Mouse (Mus musculus): ENCODE data around the gene Mthfd1. TPM values are rescaled to one million over a fixed set of nuclear protein-coding genes. Genes with fewer than 3 reads are reported as not detected.

The Mthfd1 gene
- total RNA-seq, 1 experiment, result 182 TPM

DNA sequence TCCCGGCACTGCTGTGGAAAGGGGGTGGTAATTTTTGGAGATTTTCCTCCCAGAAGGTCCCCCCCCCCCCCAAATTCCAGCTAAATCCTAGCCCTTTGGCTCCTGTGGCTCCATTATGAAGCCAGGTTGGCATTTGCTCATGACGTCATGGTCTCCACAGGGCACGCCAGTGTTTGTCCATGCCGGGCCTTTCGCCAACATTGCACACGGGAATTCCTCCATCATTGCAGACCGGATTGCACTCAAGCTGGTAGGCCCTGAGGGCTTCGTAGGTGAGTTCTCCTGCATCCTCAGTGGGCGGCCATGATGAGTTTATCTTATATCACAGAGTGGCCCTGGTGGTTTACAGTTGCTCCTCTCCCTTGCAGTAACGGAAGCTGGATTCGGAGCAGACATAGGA lies 48.4 kb downstream of the Mthfd1 start:
- Histone ChIP-seq H3K27ac (ENCODE audit: insufficient read depth, low read depth, low read length, poor library complexity, severe bottlenecking) (no peak overlapping the region), H3K36me3 (ENCODE audit: control insufficient read depth, insufficient read depth, low read length, poor library complexity, severe bottlenecking) (peaks cover 52% of the 10 kb centered on the region), H3K9ac (ENCODE audit: insufficient read depth, low read depth, low read length, poor library complexity, severe bottlenecking) (no peak overlapping the region), H3K9me3 (ENCODE audit: control insufficient read depth, insufficient read depth, low read depth, low read length) (no peaks in the 10 kb centered on the region), H3K4me3 (ENCODE audit: insufficient read depth in 1 of 2, low read depth in 1 of 2, low read length in 2 of 2, poor library complexity in 1 of 2, severe bottlenecking in 1 of 2) (no peak overlapping the region), H3K4me1 (ENCODE audit: control insufficient read depth in 2 of 2, insufficient read depth in 2 of 2, low read length in 2 of 2, poor library complexity in 1 of 2) (peaks cover 0 to 10% of the 10 kb centered on the region in 2 experiments; a peak in 1 of 4 replicates)
- in situ Hi-C loops (cut with MboI; ENCODE audit: low sequenced_read_pairs in 2 of 2, unreplicated experiment in 2 of 2), result no loop called here
- TF ChIP-seq ZC3H11A (IDR thresholded peaks at IDR 0.05; ENCODE audit: borderline replicate concordance, low read depth, low read length), result no peak
- TF ChIP-seq HCFC1 (IDR thresholded peaks at IDR 0.05; ENCODE audit: borderline replicate concordance, insufficient read depth, low read length), result no peak
- TF ChIP-seq CHD2 (IDR thresholded peaks at IDR 0.05; ENCODE audit: low read depth, low read length), result no peak
- no peak for TF ChIP-seq MAFK (IDR thresholded peaks at IDR 0.05; ENCODE audit: insufficient read depth, low read depth, low read length)
- no peak for TF ChIP-seq ZNF384 (IDR thresholded peaks at IDR 0.05; ENCODE audit: low read depth, low read length)
- no peak for DNase-seq (ENCODE audit: low read depth, low spot score)

DNA sequence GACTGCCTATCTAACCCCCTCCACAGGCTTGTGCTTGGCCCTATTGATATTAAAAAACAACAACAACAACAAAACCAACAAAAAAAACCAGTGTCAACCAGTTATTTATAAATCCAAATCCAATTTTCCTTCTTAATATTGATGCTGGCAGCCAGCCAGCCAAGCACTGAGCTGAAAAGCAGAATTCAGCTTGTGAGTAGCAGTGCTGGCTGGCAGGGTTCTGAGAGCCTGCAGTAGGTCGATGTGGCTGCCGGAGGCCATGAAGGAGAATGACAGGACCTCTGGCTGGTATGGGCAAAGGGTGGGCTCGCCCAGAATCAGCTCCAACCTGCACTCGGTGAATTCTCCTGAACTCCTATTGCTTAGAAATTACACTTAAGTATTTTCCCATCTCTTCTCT lies 49.1 kb downstream of the Mthfd1 start:
- no peak overlapping the region for H3K4me3 ChIP-seq (ENCODE audit: insufficient read depth in 1 of 2, low read depth in 1 of 2, low read length in 2 of 2, poor library complexity in 1 of 2, severe bottlenecking in 1 of 2)
- no peak for DNase-seq (ENCODE audit: low read depth, low spot score)
- peaks cover 0 to 10% of the 10 kb centered on the region in 2 experiments; a peak in 1 of 4 replicates for H3K4me1 ChIP-seq (ENCODE audit: control insufficient read depth in 2 of 2, insufficient read depth in 2 of 2, low read length in 2 of 2, poor library complexity in 1 of 2)
- H3K9me3 ChIP-seq (ENCODE audit: control insufficient read depth, insufficient read depth, low read depth, low read length), result no peaks in the 10 kb centered on the region
- H3K27ac ChIP-seq (ENCODE audit: insufficient read depth, low read depth, low read length, poor library complexity, severe bottlenecking), result no peak overlapping the region
- H3K9ac ChIP-seq (ENCODE audit: insufficient read depth, low read depth, low read length, poor library complexity, severe bottlenecking), result no peak overlapping the region
- H3K36me3 ChIP-seq (ENCODE audit: control insufficient read depth, insufficient read depth, low read length, poor library complexity, severe bottlenecking), result peaks cover 49% of the 10 kb centered on the region
- TF ChIP-seq ZNF384 (IDR thresholded peaks at IDR 0.05; ENCODE audit: low read depth, low read length), result no peak
- TF ChIP-seq ZC3H11A (IDR thresholded peaks at IDR 0.05; ENCODE audit: borderline replicate concordance, low read depth, low read length), result no peak
- TF ChIP-seq CHD2 (IDR thresholded peaks at IDR 0.05; ENCODE audit: low read depth, low read length), result no peak
- no peak for TF ChIP-seq HCFC1 (IDR thresholded peaks at IDR 0.05; ENCODE audit: borderline replicate concordance, insufficient read depth, low read length)
- no peak for TF ChIP-seq MAFK (IDR thresholded peaks at IDR 0.05; ENCODE audit: insufficient read depth, low read depth, low read length)
- in situ Hi-C loops (cut with MboI; ENCODE audit: low sequenced_read_pairs in 2 of 2, unreplicated experiment in 2 of 2), result no loop called here

DNA sequence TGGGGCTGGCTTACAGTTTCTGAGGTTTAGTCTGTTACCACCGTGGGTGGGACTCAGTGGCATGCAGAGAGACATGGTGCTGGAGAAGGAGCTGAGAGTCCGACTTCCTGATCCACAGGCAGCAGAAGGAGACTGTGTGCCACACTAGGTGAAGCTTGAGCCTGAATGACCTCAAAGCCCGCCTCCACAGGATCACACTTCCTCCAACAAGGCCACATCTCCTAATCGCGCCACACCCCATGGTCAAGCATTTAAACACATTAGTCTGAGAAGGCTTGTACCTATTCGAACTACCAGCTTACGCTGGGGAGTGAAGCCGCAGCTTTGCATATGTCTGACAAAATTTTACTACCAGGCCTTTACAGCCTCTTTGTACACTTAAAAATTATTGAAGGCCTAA lies 50.0 kb downstream of the Mthfd1 start:
- Histone ChIP-seq H3K4me3 (ENCODE audit: insufficient read depth in 1 of 2, low read depth in 1 of 2, low read length in 2 of 2, poor library complexity in 1 of 2, severe bottlenecking in 1 of 2) (no peak overlapping the region), H3K9ac (ENCODE audit: insufficient read depth, low read depth, low read length, poor library complexity, severe bottlenecking) (no peak overlapping the region), H3K36me3 (ENCODE audit: control insufficient read depth, insufficient read depth, low read length, poor library complexity, severe bottlenecking) (peaks cover 49% of the 10 kb centered on the region), H3K27ac (ENCODE audit: insufficient read depth, low read depth, low read length, poor library complexity, severe bottlenecking) (no peak overlapping the region), H3K4me1 (ENCODE audit: control insufficient read depth in 2 of 2, insufficient read depth in 2 of 2, low read length in 2 of 2, poor library complexity in 1 of 2) (peaks cover 0 to 10% of the 10 kb centered on the region in 2 experiments; a peak in 1 of 4 replicates), H3K9me3 (ENCODE audit: control insufficient read depth, insufficient read depth, low read depth, low read length) (no peaks in the 10 kb centered on the region)
- no peak for TF ChIP-seq ZNF384 (IDR thresholded peaks at IDR 0.05; ENCODE audit: low read depth, low read length)
- TF ChIP-seq MAFK (IDR thresholded peaks at IDR 0.05; ENCODE audit: insufficient read depth, low read depth, low read length), result no peak
- no peak for TF ChIP-seq CHD2 (IDR thresholded peaks at IDR 0.05; ENCODE audit: low read depth, low read length)
- no peak for TF ChIP-seq HCFC1 (IDR thresholded peaks at IDR 0.05; ENCODE audit: borderline replicate concordance, insufficient read depth, low read length)
- TF ChIP-seq ZC3H11A (IDR thresholded peaks at IDR 0.05; ENCODE audit: borderline replicate concordance, low read depth, low read length), result no peak
- DNase-seq (ENCODE audit: low read depth, low spot score), result no peak
- in situ Hi-C loops (cut with MboI; ENCODE audit: low sequenced_read_pairs in 2 of 2, unreplicated experiment in 2 of 2), result no loop called here

DNA sequence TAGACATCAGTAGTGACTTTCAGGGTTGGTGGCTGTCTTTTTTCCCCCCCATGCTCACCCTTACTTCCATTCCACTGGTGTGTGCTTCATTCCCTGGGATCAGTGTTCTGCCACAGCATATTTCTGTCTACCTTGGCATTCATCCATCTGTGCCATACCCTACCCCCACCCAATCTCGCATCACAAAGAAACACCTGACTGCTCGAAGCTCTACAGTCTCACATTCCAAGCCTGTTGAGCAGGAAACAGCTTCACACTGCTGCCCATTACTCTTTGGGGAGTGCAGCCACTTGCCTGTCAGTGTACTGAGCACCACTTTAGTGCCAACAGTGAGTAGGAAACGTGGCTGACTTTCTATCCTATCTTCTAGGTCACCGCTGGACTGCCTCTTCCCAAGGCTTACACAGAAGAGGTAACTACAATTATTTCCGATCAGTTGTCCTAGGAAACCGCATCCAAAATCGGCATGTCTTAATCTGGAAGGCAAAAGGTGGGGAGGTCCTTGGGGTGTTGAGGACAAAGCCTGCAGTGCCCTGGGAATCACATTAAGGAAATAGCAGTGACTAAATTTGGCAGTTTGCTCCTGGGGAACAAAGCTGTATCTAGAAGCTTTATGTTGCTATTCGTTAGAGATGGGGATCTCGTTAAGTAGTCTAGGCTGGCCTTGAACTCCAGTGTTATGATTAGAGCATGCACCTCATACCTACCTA lies 51.9 kb downstream of the Mthfd1 start:
- in situ Hi-C loops (cut with MboI; ENCODE audit: low sequenced_read_pairs in 2 of 2, unreplicated experiment in 2 of 2), result no loop called here
- TF ChIP-seq CHD2 (IDR thresholded peaks at IDR 0.05; ENCODE audit: low read depth, low read length) (no peak), ZC3H11A (IDR thresholded peaks at IDR 0.05; ENCODE audit: borderline replicate concordance, low read depth, low read length) (no peak), HCFC1 (IDR thresholded peaks at IDR 0.05; ENCODE audit: borderline replicate concordance, insufficient read depth, low read length) (no peak), ZNF384 (IDR thresholded peaks at IDR 0.05; ENCODE audit: low read depth, low read length) (no peak), MAFK (IDR thresholded peaks at IDR 0.05; ENCODE audit: insufficient read depth, low read depth, low read length) (no peak)
- Histone ChIP-seq H3K4me3 (ENCODE audit: insufficient read depth in 1 of 2, low read depth in 1 of 2, low read length in 2 of 2, poor library complexity in 1 of 2, severe bottlenecking in 1 of 2) (no peak overlapping the region), H3K36me3 (ENCODE audit: control insufficient read depth, insufficient read depth, low read length, poor library complexity, severe bottlenecking) (peaks cover 57% of the 10 kb centered on the region), H3K4me1 (ENCODE audit: control insufficient read depth in 2 of 2, insufficient read depth in 2 of 2, low read length in 2 of 2, poor library complexity in 1 of 2) (peaks cover 0 to 10% of the 10 kb centered on the region in 2 experiments; a peak in 1 of 4 replicates), H3K9me3 (ENCODE audit: control insufficient read depth, insufficient read depth, low read depth, low read length) (no peaks in the 10 kb centered on the region), H3K9ac (ENCODE audit: insufficient read depth, low read depth, low read length, poor library complexity, severe bottlenecking) (no peak overlapping the region), H3K27ac (ENCODE audit: insufficient read depth, low read depth, low read length, poor library complexity, severe bottlenecking) (peak overlapping the region; percentile 8; the same call in 1 of the 2 replicates)
- no peak for DNase-seq (ENCODE audit: low read depth, low spot score)

Measured in ES-E14 (cell line).